In the genomic region with DNA sequence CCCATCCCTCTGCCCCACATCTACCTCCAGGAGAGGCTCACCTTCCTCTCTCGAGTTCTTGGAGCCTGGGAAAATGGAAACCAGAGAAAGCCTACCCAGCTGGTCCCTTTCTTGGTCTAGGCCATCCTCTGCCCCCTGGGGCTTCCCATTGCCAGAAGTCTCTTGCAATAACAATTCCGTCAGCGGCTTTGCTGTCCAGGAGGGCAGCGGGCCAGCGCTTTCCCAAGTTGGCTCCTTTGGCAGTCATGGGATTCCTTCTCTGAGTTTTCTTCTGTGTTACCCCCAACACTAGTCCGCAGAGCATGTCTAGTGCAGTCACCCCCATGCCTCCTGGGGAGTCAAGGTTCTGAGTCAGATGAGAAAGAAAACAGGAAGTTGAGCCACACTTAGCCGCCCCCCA, we compare ENCODE assay signal across 11 mouse cellular contexts. TPM values are rescaled to one million over a fixed set of nuclear protein-coding genes. Genes with fewer than 3 reads are reported as not detected.
A peak's percentile ranks its signal among the peaks of the same experiment; 100 is the strongest.
DNase-seq lines count a peak whose midpoint lies in the region; ATAC-seq lines count a peak whose summit lies in the region.
"Had no signal": no experiment of that assay in that cellular context is flagged by ENCODE, and none has a peak within 500 bp of the region (broad histone marks: within the 10 kb centered on the region; RNA-seq: fewer than 3 reads in every experiment).

No protein-coding gene starts in this region.

- H3K27ac ChIP-seq in heart, embryonic 12.5 days (ENCODE audit: poor library complexity, severe bottlenecking): no peak overlapping the region
- no peak overlapping the region for H3K27ac ChIP-seq in intestine, embryonic 16.5 days (ENCODE audit: low read length)
- H3K27ac ChIP-seq: liver, embryonic 14.5 days had no signal

- H3K4me2 ChIP-seq in heart, embryonic 12.5 days: no peak overlapping the region
- H3K4me2 ChIP-seq in intestine, embryonic 16.5 days (ENCODE audit: low read depth, low read length): no peak overlapping the region

- 0 out of 2 replicates have a peak, but pooled peaks cover 4% of the 10 kb centered on the region for H3K9me3 ChIP-seq in heart, embryonic 12.5 days (replicated peaks)
- no peaks in the 10 kb centered on the region for H3K9me3 ChIP-seq in intestine, embryonic 16.5 days (ENCODE audit: control insufficient read depth, low read length)

- intact Hi-C loops in heart, postnatal 10 days (cut with DNase I): no loop called here

- H3K4me1 ChIP-seq in heart, embryonic 12.5 days (replicated peaks): no peaks in the 10 kb centered on the region
- H3K4me1 ChIP-seq in intestine, embryonic 16.5 days (ENCODE audit: control insufficient read depth, insufficient read depth, low read length): no peaks in the 10 kb centered on the region

- no peaks in the 10 kb centered on the region for H3K27me3 ChIP-seq in heart, embryonic 12.5 days (replicated peaks)
- H3K27me3 ChIP-seq in intestine, embryonic 16.5 days (replicated peaks; ENCODE audit: control insufficient read depth, insufficient read depth, low read length): no peaks in the 10 kb centered on the region

- H3K9ac ChIP-seq in heart, embryonic 12.5 days: no peak overlapping the region
- no peak overlapping the region for H3K9ac ChIP-seq in intestine, embryonic 16.5 days (ENCODE audit: low read depth, low read length)
- H3K9ac ChIP-seq: liver, embryonic 14.5 days had no signal

- no peaks in the 10 kb centered on the region for H3K36me3 ChIP-seq in heart, embryonic 12.5 days
- no peaks in the 10 kb centered on the region for H3K36me3 ChIP-seq in intestine, embryonic 16.5 days (ENCODE audit: control insufficient read depth, insufficient read depth, low read length)

- peak; percentile 91 to 92 for DNase-seq in heart, adult 18-20 months
- peak; percentile 63 for DNase-seq in adrenal gland, postnatal 25 days
- DNase-seq in heart, postnatal 10 days: peak; percentile 90 to 91
- peak; percentile 81 for DNase-seq in lung, postnatal 14 days
- DNase-seq in cerebellum, postnatal 36 days: no peak
- no peak for DNase-seq in frontal cortex, postnatal 25 days (ENCODE audit: low spot score in 2 of 2)
- DNase-seq: cerebellum, postnatal 25 days had no signal

- WGBS in heart, embryonic 12.5 days: 67% methylated on average over 7 of the region's 7 CpGs
- 79% methylated on average over 7 of the region's 7 CpGs for WGBS in intestine, embryonic 16.5 days

- no peak overlapping the region for H3K4me3 ChIP-seq in heart, embryonic 12.5 days
- H3K4me3 ChIP-seq in intestine, embryonic 16.5 days (ENCODE audit: low read length): no peak overlapping the region
- H3K4me3 ChIP-seq: myocyte had no signal

- ATAC-seq in heart, embryonic 12.5 days (ENCODE audit: insufficient number of reproducible peaks, low FRiP score): no peak
- no peak for ATAC-seq in intestine, embryonic 16.5 days

RNA-seq across cellular contexts. Expression of gene Tnxb, which starts 22.6 kb away (rescaled TPM):
- total RNA-seq in heart, adult 18-20 months (2021): 10 to 100 TPM; 22.9 to 26.5 TPM
- 0.77 and 0.98 TPM in 2 replicates for polyA plus RNA-seq in heart, embryonic 12.5 days (2016; fragmentation: Nextera tagmentation; extraction: Ambion mirVana)
- total RNA-seq in adrenal gland, postnatal 25 days (2021): 23.7 and 25.4 TPM in 2 replicates
- 10 to 100 TPM; 63.9 to 66.5 TPM for total RNA-seq in heart, postnatal 10 days (2021)
- polyA plus RNA-seq in intestine, embryonic 16.5 days (2015; fragmentation: Nextera tagmentation; extraction: Ambion mirVana): 1.1 TPM in 2 replicates

RNA-seq across cellular contexts. Expression of gene Atf6b, which starts 46.0 kb away (rescaled TPM):
- 10 to 100 TPM; 15.5 to 17.2 TPM for total RNA-seq in heart, adult 18-20 months (2021)
- 63.2 and 67.0 TPM in 2 replicates for polyA plus RNA-seq in heart, embryonic 12.5 days (2016; fragmentation: Nextera tagmentation; extraction: Ambion mirVana)
- total RNA-seq in adrenal gland, postnatal 25 days (2021): 50.4 and 52.5 TPM in 2 replicates
- 10 to 100 TPM; 19.0 to 19.3 TPM for total RNA-seq in heart, postnatal 10 days (2021)
- polyA plus RNA-seq in intestine, embryonic 16.5 days (2015; fragmentation: Nextera tagmentation; extraction: Ambion mirVana): 66.3 and 69.1 TPM in 2 replicates

RNA-seq across cellular contexts. Expression of gene Fkbpl, which starts 48.3 kb away (rescaled TPM):
- 1 to 10 TPM; 5.8 to 6.5 TPM for total RNA-seq in heart, adult 18-20 months (2021)
- 10.2 and 11.1 TPM in 2 replicates for polyA plus RNA-seq in heart, embryonic 12.5 days (2016; fragmentation: Nextera tagmentation; extraction: Ambion mirVana)
- total RNA-seq in adrenal gland, postnatal 25 days (2021): 13.4 TPM in 2 replicates
- 1 to 10 TPM; 8.5 to 9.9 TPM for total RNA-seq in heart, postnatal 10 days (2021)
- polyA plus RNA-seq in intestine, embryonic 16.5 days (2015; fragmentation: Nextera tagmentation; extraction: Ambion mirVana): 10.2 and 14.4 TPM in 2 replicates

RNA-seq across cellular contexts. Expression of gene C4b, which starts 50.8 kb away (rescaled TPM):
- 10 to 100 TPM; 14.4 to 25.5 TPM for total RNA-seq in heart, adult 18-20 months (2021)
- polyA plus RNA-seq in heart, embryonic 12.5 days (2016; fragmentation: Nextera tagmentation; extraction: Ambion mirVana): 0.15 TPM in 1 of 2 replicates, not detected in the other
- total RNA-seq in adrenal gland, postnatal 25 days (2021): 134 and 138 TPM in 2 replicates
- 10 to 100 TPM; 15.8 to 19.5 TPM for total RNA-seq in heart, postnatal 10 days (2021)
- 0.83 and 0.92 TPM in 2 replicates for polyA plus RNA-seq in intestine, embryonic 16.5 days (2015; fragmentation: Nextera tagmentation; extraction: Ambion mirVana)
- polyA plus RNA-seq: myocyte had no signal

Comparison
In these comparisons a context has a peak if more than half of its experiments do, and no peak if none do; other contexts are left out.
1. DNase-seq: peak in heart, adult 18-20 months (2 of 2), adrenal gland, postnatal 25 days (single experiment), heart, postnatal 10 days (2 of 2) and lung, postnatal 14 days (single experiment); none in cerebellum, postnatal 36 days (0 of 2) and frontal cortex, postnatal 25 days (0 of 2).